Mouse (Mus musculus) limb, embryonic 12.5 days (tissue): Measurements from ENCODE around the gene Bglap3. TPM values are rescaled to one million over a fixed set of nuclear protein-coding genes. Genes with fewer than 3 reads are reported as not detected.
"Not testable (repeated sequence)": the region's sequence is repeated elsewhere in the genome, so short reads cannot be mapped to it uniquely, and the experiment has no call there.

ENCODE experiments used
- ATAC-seq: fragments of 200-750 bp; cut with Nextera tagmentation; 2 replicates; pipeline ENCODE4 v1.8.0; 2017; ENCODE audit warnings: low read depth, moderate TSS enrichment; ENCODE audit not compliant: insufficient number of reproducible peaks, insufficient read depth, low FRiP score, low TSS enrichment
- H3K27ac ChIP-seq: fragments of 300-500 bp; sonication (generic); 2 replicates; pipeline ENCODE4 v1.5.1; 2016; ENCODE audit warnings: mild to moderate bottlenecking, moderate library complexity
- H3K27me3 ChIP-seq: fragments of 300-500 bp; sonication (generic); 2 replicates; pipeline ENCODE4 v1.6.1; 2016; ENCODE audit warnings: mild to moderate bottlenecking, moderate library complexity
- H3K36me3 ChIP-seq: fragments of 300-500 bp; sonication (generic); 2 replicates; pipeline ENCODE4 v1.6.1; 2016; ENCODE audit warnings: mild to moderate bottlenecking, moderate library complexity
- H3K4me1 ChIP-seq: fragments of 300-500 bp; sonication (generic); replicated peaks from 2 replicates; pipeline ENCODE4 v1.6.1; 2016
- H3K4me2 ChIP-seq: fragments of 300-500 bp; sonication (generic); 2 replicates; pipeline ENCODE4 v1.6.1; 2016; ENCODE audit warnings: mild to moderate bottlenecking, moderate library complexity
- H3K4me3 ChIP-seq: fragments of 300-500 bp; sonication (generic); replicated peaks from 2 replicates; pipeline ENCODE4 v1.5.1; 2016; ENCODE audit warnings: mild to moderate bottlenecking
- H3K9ac ChIP-seq: fragments of 300-500 bp; sonication (generic); replicated peaks from 2 replicates; pipeline ENCODE4 v1.6.1; 2016; ENCODE audit warnings: mild to moderate bottlenecking, moderate library complexity
- H3K9me3 ChIP-seq: fragments of 300-500 bp; sonication (generic); 2 replicates; pipeline ENCODE4 v1.6.1; 2016; ENCODE audit warnings: mild to moderate bottlenecking, moderate library complexity
- WGBS: fragments of 180-500 bp; shearing (Covaris S2); methylation state at CpG from one replicate; pipeline ENCODE4 v1.1.7; 2016; 5-methylcytosine and 5-hydroxymethylcytosine counted together
- polyA plus RNA-seq: library from polyadenylated mRNA; unstranded; fragments of >200 nt; fragmentation: Nextera tagmentation; extraction: Ambion mirVana; gene quantifications from 2 replicates; pipeline ENCODE4 v1.2.1, GENCODE M21; 2016

The Bglap3 gene
- polyA plus RNA-seq, 1 experiment from 2014 or later, result 0.29 TPM

DNA sequence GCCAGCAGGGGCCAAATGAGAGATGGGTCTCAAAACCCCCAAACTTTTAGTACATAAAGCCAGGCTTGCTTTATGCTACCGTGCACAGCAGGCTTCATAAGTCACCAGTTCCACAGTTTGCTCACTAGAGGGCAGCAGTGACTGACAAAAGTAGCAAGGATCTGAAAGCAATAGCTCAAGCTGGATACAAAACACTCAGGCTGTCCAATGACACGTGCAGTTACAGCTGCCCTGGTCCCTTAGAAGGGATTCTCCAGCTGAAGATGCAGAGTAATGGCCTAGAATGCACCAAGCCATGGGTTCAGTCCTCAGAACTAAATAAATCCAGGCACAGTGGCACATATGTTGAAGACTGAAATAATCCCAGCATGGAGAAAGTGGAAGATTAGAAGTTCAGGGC lies 34.5 kb upstream of the Bglap3 start:
- no peak overlapping the region for H3K9ac ChIP-seq
- no peaks in the 10 kb centered on the region for H3K27me3 ChIP-seq
- H3K4me3 ChIP-seq, result no peak overlapping the region
- H3K9me3 ChIP-seq, result no peaks in the 10 kb centered on the region
- H3K4me1 ChIP-seq, result peaks cover 21% of the 10 kb centered on the region
- no peak overlapping the region for H3K4me2 ChIP-seq
- 8% methylated on average over 2 of the region's 2 CpGs for WGBS
- H3K36me3 ChIP-seq, result peaks cover 40% of the 10 kb centered on the region
- no peak for ATAC-seq
- no peak overlapping the region for H3K27ac ChIP-seq

DNA sequence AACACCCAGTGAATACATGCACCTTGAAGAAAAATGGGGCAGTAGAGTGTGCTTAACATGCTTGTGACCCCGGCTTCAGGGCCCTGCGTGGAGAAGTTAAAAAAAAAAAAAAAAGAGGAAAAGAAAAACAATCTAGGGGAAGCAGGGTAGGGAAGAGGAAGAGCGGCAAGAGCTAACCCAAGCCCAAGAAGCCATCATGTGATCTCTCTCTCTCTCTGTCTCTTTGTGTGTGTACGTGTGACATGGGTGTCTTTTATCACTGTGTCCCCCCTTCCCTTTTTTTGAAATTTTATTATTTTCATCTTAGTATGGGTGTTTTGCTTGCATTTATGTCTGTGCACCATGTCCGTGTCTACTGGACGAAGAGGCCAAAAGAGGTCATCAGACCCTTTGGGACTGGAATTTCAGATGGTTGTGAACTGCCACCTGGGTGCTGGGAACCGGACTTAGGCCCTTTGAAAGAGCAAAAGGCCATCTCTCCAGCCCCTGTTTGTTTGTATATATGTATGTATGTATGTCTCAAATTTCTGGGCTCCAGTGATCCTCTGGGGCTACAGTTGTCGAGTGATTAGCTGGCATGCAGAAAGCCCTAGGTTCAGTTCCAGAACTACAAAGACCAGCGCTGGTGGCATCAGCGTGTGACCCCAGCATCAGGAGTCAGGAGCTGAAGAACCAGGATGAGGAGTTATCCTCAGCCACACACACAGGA lies 31.1 kb upstream of the Bglap3 start:
- 93% methylated on average over 10 of the region's 10 CpGs for WGBS
- Histone ChIP-seq H3K27me3 (no peaks in the 10 kb centered on the region), H3K4me1 (peaks cover 14% of the 10 kb centered on the region), H3K4me3 (no peak overlapping the region), H3K9me3 (no peaks in the 10 kb centered on the region), H3K27ac (no peak overlapping the region), H3K4me2 (no peak overlapping the region), H3K9ac (no peak overlapping the region), H3K36me3 (peaks cover 48% of the 10 kb centered on the region)
- no peak for ATAC-seq

DNA sequence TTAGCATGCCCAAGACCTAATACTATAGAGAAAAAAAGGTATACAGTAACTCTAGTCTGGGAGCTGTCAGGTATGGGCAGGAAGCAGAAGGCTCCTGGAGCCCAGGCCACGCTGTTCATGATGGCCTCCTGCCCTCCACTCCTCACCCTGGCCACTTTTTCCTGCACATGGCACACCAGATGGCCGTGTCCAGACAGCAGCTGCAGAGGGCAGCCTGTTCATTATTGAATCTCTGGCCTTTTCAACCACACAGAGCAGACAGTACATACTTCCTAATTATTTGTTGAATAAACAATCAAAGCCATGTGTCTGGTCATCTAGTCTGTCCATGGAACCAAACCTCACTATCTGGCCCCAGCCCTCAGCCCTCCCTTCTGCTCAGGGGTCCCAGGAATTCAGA lies 26.1 kb upstream of the Bglap3 start:
- Histone ChIP-seq H3K9me3 (no peaks in the 10 kb centered on the region), H3K27me3 (no peaks in the 10 kb centered on the region), H3K27ac (no peak overlapping the region), H3K9ac (no peak overlapping the region), H3K4me2 (no peak overlapping the region), H3K36me3 (peaks cover 76% of the 10 kb centered on the region), H3K4me3 (no peak overlapping the region), H3K4me1 (no peaks in the 10 kb centered on the region)
- ATAC-seq, result no peak
- 68% methylated on average over 2 of the region's 2 CpGs for WGBS

DNA sequence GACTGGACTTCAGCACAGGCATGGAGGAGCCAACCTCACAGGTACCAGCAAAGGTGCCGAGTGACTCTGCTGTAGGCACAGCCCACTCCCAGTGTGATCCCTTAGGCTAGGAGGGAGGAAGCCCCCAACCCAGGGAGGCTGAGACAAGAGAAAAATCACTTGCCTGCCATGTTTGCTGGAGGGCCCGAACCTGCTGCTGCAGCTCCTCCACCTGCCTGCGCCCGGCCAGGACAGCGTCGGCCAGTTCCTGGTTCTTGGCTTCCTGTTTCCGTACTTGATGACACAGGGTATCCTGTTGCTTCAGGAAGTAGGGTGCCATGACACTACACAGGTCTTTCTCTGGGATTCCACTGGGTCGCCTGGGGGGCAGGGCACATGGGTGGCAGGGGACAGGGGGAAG lies 23.2 kb upstream of the Bglap3 start:
- Histone ChIP-seq H3K4me1 (no peaks in the 10 kb centered on the region), H3K9me3 (no peaks in the 10 kb centered on the region), H3K4me3 (no peak overlapping the region), H3K36me3 (peaks cover 71% of the 10 kb centered on the region), H3K27ac (no peak overlapping the region), H3K4me2 (no peak overlapping the region), H3K27me3 (no peaks in the 10 kb centered on the region), H3K9ac (no peak overlapping the region)
- WGBS, result 90% methylated on average over 8 of the region's 8 CpGs
- ATAC-seq, result no peak

DNA sequence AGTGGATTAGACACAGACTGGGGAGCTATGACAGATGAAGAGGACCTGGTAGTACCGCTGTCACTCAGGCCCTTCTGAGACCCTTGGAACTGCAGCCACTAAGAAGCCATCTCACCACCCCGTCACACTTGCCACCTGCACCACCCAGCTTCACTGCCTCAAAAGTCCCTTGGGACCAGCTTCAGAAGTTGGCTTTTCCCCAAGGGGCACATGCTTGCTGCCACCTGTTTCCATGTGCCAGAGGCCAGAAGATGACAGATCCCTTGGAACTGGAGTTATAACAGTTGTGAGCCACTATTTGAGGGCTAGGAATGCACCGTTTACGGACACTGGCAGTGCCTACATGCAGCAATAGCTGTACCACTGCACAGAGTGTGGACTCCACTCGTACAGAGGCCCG lies 22.7 kb upstream of the Bglap3 start:
- H3K36me3 ChIP-seq, result peaks cover 72% of the 10 kb centered on the region
- no peak overlapping the region for H3K4me2 ChIP-seq
- no peak overlapping the region for H3K4me3 ChIP-seq
- no peak overlapping the region for H3K9ac ChIP-seq
- no peak overlapping the region for H3K27ac ChIP-seq
- no peaks in the 10 kb centered on the region for H3K4me1 ChIP-seq
- ATAC-seq, result no peak
- WGBS, result 90% methylated on average over 6 of the region's 6 CpGs
- H3K9me3 ChIP-seq, result no peaks in the 10 kb centered on the region
- H3K27me3 ChIP-seq, result no peaks in the 10 kb centered on the region

DNA sequence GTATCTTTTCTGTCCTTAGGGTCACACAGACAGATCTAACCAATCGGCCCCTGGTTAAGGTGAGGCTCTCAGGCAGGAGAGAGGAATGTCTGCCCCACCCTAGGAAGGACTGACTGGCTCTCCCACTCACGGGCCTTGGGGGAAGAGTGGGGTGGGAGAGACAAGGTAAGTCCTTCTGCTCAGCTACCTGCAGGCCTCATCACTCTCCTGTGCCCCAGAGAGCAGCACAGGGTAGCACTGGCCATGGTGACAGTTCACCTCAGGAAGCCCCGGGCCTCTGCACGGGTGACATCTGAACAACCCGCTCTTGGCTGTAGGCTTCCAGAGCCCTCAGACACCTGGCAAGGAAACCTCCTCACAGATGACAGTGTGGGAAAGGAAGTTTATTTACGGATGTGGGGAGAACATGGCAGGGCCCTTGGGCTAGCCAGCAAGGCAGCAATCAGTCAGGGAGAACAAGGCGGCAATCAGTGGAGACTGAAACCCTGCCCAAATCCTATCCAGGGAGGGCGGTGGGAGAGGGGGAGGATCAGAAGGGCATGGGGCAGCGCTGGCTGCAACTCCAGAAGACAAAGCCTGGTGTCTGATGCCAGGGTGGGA lies 21.3 kb upstream of the Bglap3 start:
- H3K4me2 ChIP-seq, result no peak overlapping the region
- no peaks in the 10 kb centered on the region for H3K9me3 ChIP-seq
- 86% methylated on average over 9 of the region's 9 CpGs for WGBS
- ATAC-seq, result no peak
- H3K4me1 ChIP-seq, result no peaks in the 10 kb centered on the region
- peaks cover 68% of the 10 kb centered on the region for H3K36me3 ChIP-seq
- no peak overlapping the region for H3K9ac ChIP-seq
- no peaks in the 10 kb centered on the region for H3K27me3 ChIP-seq
- no peak overlapping the region for H3K27ac ChIP-seq
- no peak overlapping the region for H3K4me3 ChIP-seq

DNA sequence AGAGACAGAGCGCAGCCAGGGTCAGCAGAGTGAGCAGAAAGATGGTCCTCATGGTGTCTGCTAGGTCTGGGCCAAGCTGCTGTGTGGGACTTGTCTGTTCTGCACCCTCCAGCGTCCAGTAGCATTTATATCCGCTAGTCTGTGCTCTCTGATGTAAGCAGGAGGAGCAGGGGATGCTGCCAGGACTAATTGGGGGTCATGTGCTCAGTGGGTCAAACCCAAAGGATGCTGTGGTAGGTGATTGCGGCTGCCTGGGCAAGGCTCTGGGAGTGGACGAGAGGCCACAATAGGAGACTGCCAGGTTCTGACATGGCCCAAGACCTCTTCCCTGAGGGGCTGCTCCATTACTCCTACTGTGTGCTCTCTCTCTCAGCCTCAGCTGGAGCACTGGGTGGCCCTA lies 11.8 kb upstream of the Bglap3 start, which contains the start of gene Bglap:
Gene Bglap (minus strand): TSS at position 101 of the 400 bp plus-strand sequence.
- no peak for ATAC-seq
- Histone ChIP-seq H3K4me2 (no peak within 1 kb of the TSS), H3K4me3 (no peak within 1 kb of the TSS), H3K9me3 (no peaks in the 10 kb centered on the region), H3K27me3 (no peaks in the 10 kb centered on the region; the same call in 1 of the 2 replicates), H3K9ac (no peak within 1 kb of the TSS), H3K4me1 (0 out of 2 replicates have a peak, but pooled peaks cover 3% of the 10 kb centered on the region), H3K27ac (no peak within 1 kb of the TSS), H3K36me3 (no peaks in the 10 kb centered on the region)
- 75% methylated on average over 5 of the region's 5 CpGs for WGBS

DNA sequence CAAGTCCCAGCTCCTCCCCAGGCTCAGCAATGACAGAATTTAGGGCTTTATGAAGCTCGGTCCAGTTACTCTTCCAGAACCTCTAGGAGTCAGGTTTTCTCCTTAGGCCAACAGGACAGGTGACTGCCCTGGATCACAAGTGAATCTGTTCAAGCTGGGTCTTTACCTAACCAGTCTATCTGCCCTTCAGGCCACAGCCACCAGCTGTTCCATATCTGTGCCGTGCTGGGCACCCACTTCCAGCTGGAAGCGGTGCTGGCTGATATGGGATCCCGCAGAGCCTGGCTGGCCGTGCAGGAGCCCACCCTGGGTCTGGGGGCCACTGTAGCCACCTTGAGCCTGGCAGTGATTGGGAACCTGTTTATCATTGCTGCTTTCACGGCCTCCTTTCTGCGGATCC lies 9.8 kb upstream of the Bglap3 start:
- H3K4me1 ChIP-seq, H3K27me3 ChIP-seq, H3K9ac ChIP-seq, H3K36me3 ChIP-seq, H3K27ac ChIP-seq, ATAC-seq, H3K9me3 ChIP-seq, H3K4me3 ChIP-seq: not testable (repeated sequence)
- H3K4me2 ChIP-seq, result peak overlapping the region; percentile 59; the same call in 1 of the 2 replicates
- 45% methylated on average over 2 of the region's 7 CpGs for WGBS

DNA sequence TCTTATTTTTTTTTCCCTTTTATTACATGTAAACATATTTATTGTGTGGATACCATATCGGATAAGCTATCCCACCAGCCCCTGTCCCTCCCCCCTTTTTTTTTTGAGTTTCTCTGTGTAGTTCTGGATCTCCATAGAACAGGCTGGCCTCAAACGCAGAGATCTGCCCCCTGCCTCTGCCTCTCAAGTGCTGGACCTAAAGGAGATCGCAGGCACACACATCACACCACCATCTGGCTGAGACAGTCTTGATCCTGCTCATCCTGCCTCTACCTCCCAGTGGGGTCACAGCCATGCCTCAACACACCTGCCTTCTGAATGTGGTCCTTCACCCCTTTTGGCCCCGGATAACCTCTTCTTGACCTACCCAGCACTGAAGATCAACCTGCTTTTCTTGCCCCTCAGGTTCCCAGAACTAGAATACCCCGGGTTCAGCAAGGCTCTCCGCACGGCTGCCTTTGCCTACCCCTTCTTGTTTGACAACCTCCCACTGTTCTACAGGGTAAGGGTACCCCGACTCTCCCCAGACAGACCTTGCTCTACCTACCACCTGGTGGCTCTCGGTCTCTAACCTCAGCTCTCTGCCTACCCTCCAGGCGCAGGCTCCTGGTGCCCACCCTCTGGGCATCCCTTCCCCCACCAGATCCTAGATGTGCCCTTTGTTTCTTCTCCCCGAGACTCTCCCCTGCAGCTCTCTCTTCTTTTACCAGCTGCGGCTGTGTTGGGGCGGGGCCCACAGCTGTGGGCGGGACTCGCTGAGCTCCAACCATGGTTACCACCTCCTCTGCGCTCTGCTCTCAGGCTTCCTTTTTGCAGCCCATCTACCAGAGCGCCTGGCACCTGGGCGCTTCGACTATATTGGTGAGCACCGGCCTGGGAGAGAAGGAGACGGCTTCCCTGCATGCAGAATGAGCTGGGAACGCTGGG lies 9.1 kb upstream of the Bglap3 start:
- not testable (repeated sequence) for H3K4me1 ChIP-seq, H3K27me3 ChIP-seq, H3K27ac ChIP-seq, H3K9me3 ChIP-seq, H3K36me3 ChIP-seq
- Histone ChIP-seq H3K4me2 (peak overlapping the region; percentile 59), H3K4me3 (peak overlapping the region; percentile 31), H3K9ac (0 out of 2 replicates have a peak overlapping the region, but pooled peaks have one; percentile 31)
- ATAC-seq, result peak; percentile 77
- WGBS, result 8% methylated on average over 20 of the region's 22 CpGs

DNA sequence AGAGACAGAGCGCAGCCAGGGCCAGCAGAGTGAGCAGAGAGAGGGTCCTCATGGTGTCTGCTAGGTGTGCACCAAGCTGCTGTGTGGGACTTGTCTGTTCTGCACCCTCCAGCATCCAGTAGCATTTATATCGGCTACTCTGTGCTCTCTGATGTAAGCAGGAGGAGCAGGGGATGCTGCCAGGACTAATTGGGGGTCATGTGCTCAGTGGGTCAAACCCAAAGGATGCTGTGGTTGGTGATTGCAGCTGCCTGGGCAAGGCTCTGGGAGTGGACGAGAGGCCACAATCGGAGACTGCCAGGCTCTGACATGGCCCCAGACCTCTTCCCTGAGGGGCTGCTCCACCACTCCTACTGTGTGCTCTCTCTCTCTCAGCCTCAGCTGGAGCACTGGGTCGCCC lies 6.1 kb upstream of the Bglap3 start, which contains the start of gene Bglap2:
Gene Bglap2 (minus strand): TSS at position 101 of the 400 bp plus-strand sequence.
- H3K36me3 ChIP-seq, H3K9me3 ChIP-seq, H3K4me2 ChIP-seq, H3K27ac ChIP-seq, ATAC-seq, H3K9ac ChIP-seq, H3K4me3 ChIP-seq, H3K27me3 ChIP-seq, H3K4me1 ChIP-seq: not testable (repeated sequence)
- 78% methylated on average over 5 of the region's 5 CpGs for WGBS

DNA sequence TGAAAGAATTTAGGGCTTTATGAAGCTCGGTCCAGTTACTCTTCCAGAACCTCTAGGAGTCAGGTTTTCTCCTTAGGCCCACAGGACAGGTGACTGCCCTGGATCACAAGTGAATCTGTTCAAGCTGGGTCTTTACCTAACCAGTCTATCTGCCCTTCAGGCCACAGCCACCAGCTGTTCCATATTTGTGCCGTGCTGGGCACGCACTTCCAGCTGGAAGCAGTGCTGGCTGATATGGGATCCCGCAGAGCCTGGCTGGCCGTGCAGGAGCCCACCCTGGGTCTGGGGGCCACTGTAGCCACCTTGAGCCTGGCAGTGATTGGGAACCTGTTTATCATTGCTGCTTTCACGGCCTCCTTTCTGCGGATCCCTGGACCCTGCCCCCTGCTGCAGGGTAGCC lies 4.1 kb upstream of the Bglap3 start:
- not testable (repeated sequence) for H3K27ac ChIP-seq, H3K27me3 ChIP-seq, H3K4me1 ChIP-seq, H3K9me3 ChIP-seq, H3K36me3 ChIP-seq, H3K9ac ChIP-seq
- peak; percentile 22; the same call in 1 of the 2 replicates for ATAC-seq
- Histone ChIP-seq H3K4me3 (peak overlapping the region; percentile 18; the same call in 1 of the 2 replicates), H3K4me2 (peak overlapping the region; percentile 49)
- WGBS, result 16% methylated on average over 6 of the region's 7 CpGs
